Mouse (Mus musculus) embryo, embryonic 11.5 days (tissue): ENCODE measurements around the gene Serpind1.

Experiments used
- DNase-seq: peaks from one replicate; pipeline ENCODE4 v3.0.0-alpha.2; 2012; ENCODE audit warnings: low read depth, low spot score

The Serpind1 gene

GRCm38 (mm10) chr16:17346766-17347165, 15.6 kb downstream of the Serpind1 start:
- no peak for DNase-seq

GRCm38 (mm10) chr16:17356031-17356430, 24.9 kb downstream of the Serpind1 start:
- DNase-seq = no peak

GRCm38 (mm10) chr16:17358787-17359186, 27.6 kb downstream of the Serpind1 start:
- DNase-seq = no peak

- DNase-seq = no peak
Measured at GRCm38 (mm10) chr16:17382306-17382705, 51.1 kb downstream of the Serpind1 start.

- DNase-seq = no peak
Measured at GRCm38 (mm10) chr16:17383594-17384326, 52.6 kb downstream of the Serpind1 start.

GRCm38 (mm10) chr16:17392784-17393183, 61.6 kb downstream of the Serpind1 start:
- no peak for DNase-seq
